Mouse (Mus musculus) heart, postnatal 0 days (tissue): ENCODE results near the gene Tbcd.

Experiments
- CTCF ChIP-seq: IDR thresholded peaks from 2 replicates; pipeline ENCODE4 v1.5.1; 2016; ENCODE audit warnings: antibody characterized with exemption, control low read depth, low read depth
- EP300 ChIP-seq: IDR thresholded peaks from 2 replicates; pipeline ENCODE4 v1.6.1; 2016; ENCODE audit warnings: antibody characterized with exemption, low read depth

DNA sequence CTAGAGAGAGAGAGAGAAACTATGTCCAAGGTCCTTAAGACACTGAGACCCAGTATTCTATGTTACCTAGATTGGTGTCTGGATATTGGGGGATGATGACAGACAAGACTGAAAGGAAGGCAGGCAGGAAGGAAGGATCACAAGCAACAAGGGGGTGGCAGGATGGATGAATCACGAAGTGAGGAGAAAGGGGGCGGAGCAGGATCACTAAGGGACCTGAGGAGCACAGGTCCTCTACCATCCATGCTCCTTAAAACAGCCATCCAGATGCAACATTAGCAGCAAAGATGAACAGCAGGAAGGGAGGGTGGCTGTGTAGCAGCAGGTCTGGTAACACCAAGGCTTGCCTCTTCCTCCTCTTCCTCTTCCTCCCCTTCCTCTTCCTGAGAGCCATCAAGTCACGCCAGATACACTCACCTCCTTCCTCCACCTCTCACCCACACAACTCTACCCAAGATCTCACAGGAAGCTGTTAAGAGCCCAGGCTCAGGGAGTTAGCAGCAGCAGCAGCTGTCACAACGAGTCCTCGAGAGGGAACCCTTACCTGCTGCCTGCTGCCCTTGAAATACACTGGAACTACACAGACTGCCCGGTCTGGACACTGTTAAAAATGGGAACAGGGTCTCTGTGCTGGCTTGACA lies 203.5 kb downstream of the Tbcd start:
- TF ChIP-seq CTCF (no peak), EP300 (no peak)
